Mouse (Mus musculus) megakaryocyte, embryonic 14.5 days (primary cell): ENCODE data around the gene Ap3s2.

Experiments used
- FLI1 ChIP-seq: IDR thresholded peaks from 2 replicates; pipeline ENCODE4 v1.6.1; 2012; ENCODE audit warnings: low read length, inconsistent platforms, mixed read lengths
- GATA1 ChIP-seq: IDR thresholded peaks from 3 replicates; pipeline ENCODE4 v1.6.1; 2012; ENCODE audit warnings: mixed read lengths, low read length, inconsistent platforms, borderline replicate concordance

GRCm38 (mm10) chr7:79920344-79920983, at the start of gene Ap3s2:
- TF ChIP-seq GATA1 (no peak), FLI1 (peak; percentile 31; the same call in 1 of the 2 replicates)
